Mouse (Mus musculus): ENCODE data around the gene Nox4.

Gene Nox4

GRCm38 (mm10) chr7:87245856-87246579 lies at the start of gene Nox4:
Gene Nox4, plus strand, starts transcription at chr7:87246096.
- no peak for DNase-seq (ENCODE audit: low spot score)

- DNase-seq (ENCODE audit: low spot score), result no peak
These were observed 41.1 kb upstream of the Nox4 start for GRCm38 (mm10) chr7:87204751-87205150.

- DNase-seq (ENCODE audit: low spot score), result no peak
These were observed 24.2 kb upstream of the Nox4 start for GRCm38 (mm10) chr7:87221712-87222111.

DNA sequence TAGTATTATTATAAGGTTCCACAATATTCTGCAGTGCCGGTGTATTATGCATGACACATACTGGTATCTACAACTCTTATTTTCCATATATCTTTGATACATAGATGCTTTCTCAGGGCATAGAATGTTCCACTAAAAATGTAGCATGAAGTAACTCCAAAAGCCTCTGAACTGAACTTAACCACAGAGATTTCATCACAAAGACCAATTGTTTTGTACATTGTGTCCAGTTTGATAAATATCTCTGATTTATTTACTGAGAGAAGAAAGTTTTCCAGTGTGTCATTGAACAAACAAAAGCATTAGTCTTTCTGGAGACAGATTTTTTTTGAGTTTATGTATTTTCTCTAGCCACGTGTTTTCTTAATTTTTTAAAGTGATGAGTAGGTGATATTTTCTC lies 23.1 kb upstream of the Nox4 start:
- no peak for DNase-seq (ENCODE audit: low spot score)

- DNase-seq (ENCODE audit: low spot score), result no peak
These were observed 20.3 kb upstream of the Nox4 start for GRCm38 (mm10) chr7:87225617-87226016.

GRCm38 (mm10) chr7:87227051-87227948 lies 18.6 kb upstream of the Nox4 start:
- DNase-seq (ENCODE audit: low spot score), result no peak

GRCm38 (mm10) chr7:87229502-87229901 lies 16.4 kb upstream of the Nox4 start:
- no peak for DNase-seq (ENCODE audit: low spot score)

DNA sequence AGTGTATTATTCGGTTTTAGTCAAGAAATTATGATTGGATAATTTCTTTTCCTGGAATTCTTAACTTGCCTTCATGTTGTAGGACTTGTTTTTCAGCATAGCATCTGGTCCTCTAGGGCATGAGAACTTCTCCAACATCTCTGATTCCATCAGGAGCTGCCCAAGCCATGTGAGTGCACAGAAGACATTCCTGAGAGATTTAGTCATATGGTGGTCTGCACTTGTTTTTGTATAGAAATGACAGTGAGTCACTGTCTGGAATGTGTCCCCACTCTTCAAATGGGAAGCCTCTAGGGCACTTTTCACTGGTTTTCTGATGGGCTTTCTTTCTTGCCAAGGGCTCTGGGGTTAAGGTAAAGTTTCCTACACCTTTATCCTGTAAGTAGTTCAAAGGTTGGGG lies 4.8 kb upstream of the Nox4 start:
- no peak for DNase-seq (ENCODE audit: low spot score)

GRCm38 (mm10) chr7:87246580-87246934 lies 661 bp downstream of the Nox4 start:
- no peak for DNase-seq (ENCODE audit: low spot score)

DNA sequence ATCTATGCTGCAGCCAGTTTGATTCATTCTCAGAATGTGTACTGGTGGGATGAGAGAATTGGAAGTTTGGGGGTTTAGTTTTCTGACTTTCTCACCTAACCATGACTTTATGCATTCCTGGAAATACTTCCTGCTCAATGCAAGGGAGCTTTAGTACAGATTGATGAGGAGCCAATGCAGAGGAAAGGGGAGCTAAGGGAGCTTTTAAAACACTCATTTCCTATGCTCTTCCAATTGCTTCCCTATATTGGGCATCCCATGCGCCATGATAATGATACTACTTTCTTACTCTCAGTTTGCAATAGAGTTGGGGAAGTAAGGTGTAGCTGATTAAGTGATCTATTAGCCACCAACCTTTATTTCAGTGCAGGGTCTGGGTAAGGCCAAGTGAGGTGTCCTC lies 1.0 kb downstream of the Nox4 start:
- no peak for DNase-seq (ENCODE audit: low spot score)

DNA sequence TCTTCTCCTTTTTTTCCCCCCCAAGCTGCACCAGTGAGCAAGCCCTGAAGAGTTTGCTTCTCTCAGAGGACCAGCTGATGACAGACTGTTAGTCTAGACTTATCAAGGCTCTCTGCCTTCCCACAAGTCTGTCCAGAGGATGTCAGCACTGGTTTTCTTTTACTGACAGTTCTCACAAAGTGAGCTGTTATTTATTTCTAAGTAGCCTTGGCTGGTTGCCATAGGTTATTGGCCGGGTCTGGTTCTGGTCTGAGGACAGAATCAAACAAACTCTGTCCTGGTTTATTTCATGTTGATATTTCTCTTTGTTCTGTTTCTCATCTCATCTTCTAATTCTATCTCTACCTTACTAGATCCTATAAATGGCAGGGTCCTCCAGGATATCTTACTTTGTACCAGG lies 2.0 kb downstream of the Nox4 start:
- DNase-seq (ENCODE audit: low spot score), result no peak

DNA sequence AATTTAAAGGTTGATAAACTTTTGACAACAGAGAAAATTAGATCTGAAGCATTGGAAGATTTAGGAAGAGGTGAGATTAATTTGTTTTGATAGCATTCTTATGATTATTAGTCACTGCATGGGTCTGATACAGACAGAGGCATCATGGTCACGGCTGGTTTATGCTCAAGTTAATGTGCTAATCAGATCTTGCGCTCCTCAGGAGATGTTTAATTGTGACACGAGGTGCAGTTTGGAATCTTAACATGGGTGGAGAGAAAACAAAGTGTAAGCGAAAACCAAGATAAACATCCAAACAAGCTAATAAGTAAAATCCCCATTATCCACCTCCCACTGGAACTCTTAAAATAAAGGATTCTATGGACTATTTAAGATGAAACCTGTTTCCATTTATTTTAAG lies 6.2 kb downstream of the Nox4 start:
- no peak for DNase-seq (ENCODE audit: low spot score)

- peak; percentile 64 for DNase-seq (ENCODE audit: low spot score)
These were observed 31.3 kb downstream of the Nox4 start for GRCm38 (mm10) chr7:87277225-87277624.

- no peak for DNase-seq (ENCODE audit: low spot score)
These were observed 57.9 kb downstream of the Nox4 start for GRCm38 (mm10) chr7:87303726-87304315.

DNA sequence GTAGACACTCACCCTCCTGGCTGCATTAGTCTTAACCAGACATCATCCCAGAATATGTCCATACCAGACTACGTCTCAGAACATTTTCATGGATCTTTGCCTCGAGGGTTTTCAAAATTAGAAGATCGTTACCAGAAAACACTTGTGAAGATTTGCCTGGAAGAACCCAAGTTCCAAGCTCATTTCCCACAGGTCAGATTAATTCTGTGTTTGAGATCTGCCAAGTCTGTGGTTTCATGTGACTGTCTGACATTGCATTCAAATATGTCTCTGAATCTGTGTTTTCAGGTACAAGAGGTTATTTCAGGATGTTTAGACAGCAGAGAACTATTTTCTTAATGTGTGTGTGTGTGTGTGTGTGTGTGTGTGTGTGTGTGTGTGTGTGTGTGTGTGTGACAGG lies 75.7 kb downstream of the Nox4 start:
- DNase-seq (ENCODE audit: low spot score), result no peak

GRCm38 (mm10) chr7:87322085-87322484 lies 76.2 kb downstream of the Nox4 start:
- DNase-seq (ENCODE audit: low spot score), result no peak

GRCm38 (mm10) chr7:87330782-87331558 lies 85.1 kb downstream of the Nox4 start:
- DNase-seq (ENCODE audit: low spot score), result no peak

DNA sequence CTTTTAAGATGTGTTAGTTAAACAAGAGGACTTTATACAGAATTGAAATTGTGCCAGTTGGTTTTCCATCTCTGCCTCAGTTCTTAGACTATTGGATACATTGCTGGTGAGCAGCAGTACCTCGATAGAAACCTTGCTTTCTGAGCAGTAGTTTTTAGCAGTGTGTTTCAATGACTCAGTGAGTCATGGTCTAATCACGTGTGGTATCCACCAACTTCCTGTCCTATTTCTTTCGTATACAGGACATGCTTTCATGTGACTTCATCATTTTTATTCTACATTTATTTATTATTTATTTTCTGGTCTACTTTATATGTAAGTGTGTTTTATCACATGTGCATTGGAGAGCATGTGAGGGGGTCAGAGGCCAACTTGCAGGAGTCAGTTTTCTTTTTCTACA lies 99.7 kb downstream of the Nox4 start:
- no peak for DNase-seq (ENCODE audit: low spot score)

DNA sequence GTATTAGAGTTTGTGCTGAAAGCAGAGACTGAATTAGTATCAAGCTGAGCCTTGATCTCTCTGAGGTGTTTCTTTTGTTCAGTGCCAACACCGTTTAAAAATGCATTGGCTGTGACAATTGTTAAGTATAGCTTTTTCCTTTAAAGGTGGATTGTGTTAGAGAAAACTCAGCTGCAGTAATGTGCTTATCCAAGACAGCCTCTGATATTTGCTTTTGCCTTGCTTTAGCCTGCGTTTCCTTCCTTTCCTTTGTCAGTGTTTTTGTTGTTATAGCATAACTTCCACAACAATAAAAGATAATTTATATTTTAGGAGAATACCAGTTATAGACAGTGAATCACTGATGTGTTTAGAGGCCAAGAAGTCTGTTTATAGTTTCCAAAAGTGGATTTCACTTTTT lies 106.9 kb downstream of the Nox4 start:
- no peak for DNase-seq (ENCODE audit: low spot score)

DNA sequence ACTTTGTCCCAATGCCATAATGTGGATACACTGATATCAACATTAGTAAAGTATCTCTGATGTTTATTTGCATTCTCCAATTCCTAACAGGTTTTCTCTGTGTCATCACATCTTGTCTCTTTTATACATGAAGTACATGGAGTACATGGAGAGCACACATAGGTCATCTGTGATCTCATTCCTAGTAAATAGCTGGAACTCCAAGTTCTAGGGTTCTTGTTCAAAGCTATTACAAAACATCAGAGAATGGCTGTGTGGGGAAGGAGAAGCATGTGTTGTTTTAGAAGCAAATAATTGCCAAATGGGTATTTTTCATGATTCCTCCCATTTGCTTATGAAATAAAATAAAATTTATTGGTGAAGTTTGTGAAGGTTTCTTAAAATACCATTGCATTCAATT lies 121.9 kb downstream of the Nox4 start:
- DNase-seq (ENCODE audit: low spot score), result no peak

DNA sequence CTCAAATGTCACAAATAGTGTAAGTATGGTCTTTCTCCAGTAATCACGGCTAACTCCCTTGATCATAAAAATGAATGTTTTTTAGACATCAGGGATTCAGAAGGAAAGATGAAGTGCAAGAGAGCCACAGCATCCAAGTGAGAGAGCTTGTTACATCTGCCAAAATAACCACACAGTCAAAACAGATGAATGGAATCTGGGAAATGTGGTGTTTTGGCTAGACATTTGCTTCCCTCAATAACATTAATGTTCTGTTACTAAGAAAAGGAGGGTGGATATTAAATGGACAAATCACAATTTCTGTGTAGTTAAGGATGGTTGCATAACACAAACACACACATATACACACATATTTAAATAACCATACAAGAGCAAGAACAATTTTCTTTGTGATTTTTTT lies 123.2 kb downstream of the Nox4 start:
- DNase-seq (ENCODE audit: low spot score), result no peak

DNA sequence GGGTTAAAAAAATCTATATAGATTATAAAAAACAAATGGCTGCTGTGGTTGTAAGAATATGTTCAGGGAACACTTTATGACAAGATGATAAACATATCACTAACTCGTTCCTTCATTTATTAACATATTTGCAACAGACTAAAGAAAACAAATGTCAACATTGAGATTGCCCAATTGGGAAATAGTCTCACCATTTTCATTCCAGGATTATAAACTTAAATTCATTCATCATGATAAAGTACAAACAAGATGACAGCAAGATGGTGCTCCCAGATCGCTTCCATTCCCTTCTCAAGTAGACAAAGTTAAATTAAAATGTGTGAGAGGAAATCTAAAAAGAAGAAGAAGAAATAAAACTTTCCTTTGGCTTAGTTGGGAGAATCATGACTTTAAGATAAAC lies 124.9 kb downstream of the Nox4 start:
- no peak for DNase-seq (ENCODE audit: low spot score)
